Mouse (Mus musculus): ENCODE data around the gene Zbtb42. TPM values are rescaled to one million over a fixed set of nuclear protein-coding genes. Genes with fewer than 3 reads are reported as not detected.

The Zbtb42 gene
- polyA plus RNA-seq, 1 experiment from 2014 or later: 3.5 TPM

DNA sequence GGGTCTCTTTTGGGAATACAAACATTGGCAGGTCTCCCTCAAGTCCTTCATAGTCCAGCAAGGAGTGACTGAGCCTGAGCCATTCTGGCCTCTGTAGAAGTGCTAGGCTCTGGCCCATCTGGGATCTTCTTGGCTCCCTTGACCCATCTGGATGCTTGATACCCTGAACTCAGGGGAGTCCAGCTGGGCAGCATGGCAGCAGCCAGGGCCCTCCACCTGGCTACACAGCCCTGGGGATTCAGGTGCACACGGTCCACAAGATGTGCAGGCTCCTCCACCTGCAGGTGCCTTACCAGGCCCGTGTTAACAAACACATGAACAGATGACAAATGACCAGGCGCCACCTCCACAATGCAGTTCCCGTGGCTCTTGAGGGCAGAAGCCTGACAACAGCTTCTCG lies 14.0 kb upstream of the Zbtb42 start:
- H3K27me3 ChIP-seq (ENCODE audit: control insufficient read depth, insufficient read depth, low read length): no peaks in the 10 kb centered on the region
- H3K36me3 ChIP-seq (ENCODE audit: control insufficient read depth, insufficient read depth, low read length): peaks cover 76% of the 10 kb centered on the region
- no peaks in the 10 kb centered on the region for H3K9me3 ChIP-seq (ENCODE audit: control insufficient read depth, low read length)
- DNase-seq (no peak), ATAC-seq (ENCODE audit: low FRiP score, low TSS enrichment) (no peak)
- no peak overlapping the region for H3K9ac ChIP-seq (replicated peaks; ENCODE audit: low read length)
- 63% methylated on average over 5 of the region's 5 CpGs for WGBS
- peak overlapping the region; percentile 84 for H3K27ac ChIP-seq (replicated peaks; ENCODE audit: low read depth, low read length)
- H3K4me2 ChIP-seq (ENCODE audit: low read length): peak overlapping the region; percentile 36; the same call in 1 of the 2 replicates
- peaks cover 58% of the 10 kb centered on the region for H3K4me1 ChIP-seq (ENCODE audit: control insufficient read depth, insufficient read depth, low read length)
- H3K4me3 ChIP-seq (replicated peaks; ENCODE audit: low read depth, low read length): no peak overlapping the region

DNA sequence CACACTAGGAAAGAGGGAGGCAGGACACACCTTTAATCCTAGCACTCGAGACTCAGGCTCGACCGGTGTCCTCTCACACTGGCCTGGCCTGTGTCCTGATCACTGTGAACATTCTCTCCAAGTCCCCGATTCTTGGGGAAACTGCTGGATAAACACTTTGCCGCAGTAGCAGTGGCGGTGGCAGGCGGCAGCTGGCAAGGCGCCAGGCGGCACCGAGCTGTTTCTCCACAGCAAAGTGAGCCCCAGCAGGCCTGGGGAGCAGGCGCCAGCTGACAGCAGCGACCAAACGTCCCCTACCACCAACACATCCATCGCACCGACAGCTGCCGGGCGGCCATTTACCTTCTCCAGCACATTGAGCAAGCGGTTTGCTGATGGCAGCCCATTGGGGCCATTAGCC lies 13.2 kb upstream of the Zbtb42 start:
- ATAC-seq (ENCODE audit: low FRiP score, low TSS enrichment) (peak; percentile 28; the same call in 1 of the 2 replicates), DNase-seq (peak; percentile 86)
- 35% methylated on average over 18 of the region's 18 CpGs for WGBS
- Histone ChIP-seq H3K4me2 (ENCODE audit: low read length) (peak overlapping the region; percentile 36), H3K4me1 (ENCODE audit: control insufficient read depth, insufficient read depth, low read length) (peaks cover 58% of the 10 kb centered on the region), H3K27ac (replicated peaks; ENCODE audit: low read depth, low read length) (peak overlapping the region; percentile 84), H3K9me3 (ENCODE audit: control insufficient read depth, low read length) (no peaks in the 10 kb centered on the region), H3K27me3 (ENCODE audit: control insufficient read depth, insufficient read depth, low read length) (no peaks in the 10 kb centered on the region), H3K36me3 (ENCODE audit: control insufficient read depth, insufficient read depth, low read length) (peaks cover 76% of the 10 kb centered on the region), H3K4me3 (replicated peaks; ENCODE audit: low read depth, low read length) (no peak overlapping the region), H3K9ac (replicated peaks; ENCODE audit: low read length) (peak overlapping the region; percentile 39; the same call in 1 of the 2 replicates)

DNA sequence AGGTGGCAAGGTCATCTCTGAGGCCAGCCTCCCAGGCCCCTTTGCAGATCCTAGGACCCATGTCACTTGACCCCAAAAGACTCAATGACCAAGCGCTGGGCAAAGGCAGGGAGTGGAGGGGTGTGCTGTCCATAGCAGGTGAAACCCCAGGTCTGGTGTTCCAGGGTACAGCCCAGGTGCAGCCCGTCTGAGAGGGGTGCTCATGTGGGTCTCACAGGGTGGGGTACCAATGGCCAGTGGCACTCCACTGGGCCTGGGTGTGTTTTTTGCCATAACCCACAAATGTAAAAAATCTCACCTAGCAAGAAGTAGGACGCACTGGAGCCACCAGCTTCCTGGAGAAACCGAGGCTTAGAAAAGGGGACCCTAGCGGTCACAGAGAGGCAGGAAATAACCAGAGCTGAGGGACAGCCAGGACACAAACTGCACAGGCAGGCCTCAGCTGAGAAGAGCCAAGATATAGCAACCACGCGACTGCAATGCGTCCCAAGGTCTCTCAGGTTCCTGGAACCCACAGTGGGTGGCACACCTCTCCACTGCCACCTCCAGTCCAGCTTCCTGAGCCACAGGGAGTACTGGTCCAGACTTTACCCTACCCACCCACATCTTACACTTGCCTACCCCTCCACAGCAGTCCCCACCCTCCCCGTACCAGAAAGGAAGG lies 12.6 kb upstream of the Zbtb42 start:
- Histone ChIP-seq H3K36me3 (ENCODE audit: control insufficient read depth, insufficient read depth, low read length) (peaks cover 76% of the 10 kb centered on the region), H3K4me1 (ENCODE audit: control insufficient read depth, insufficient read depth, low read length) (peaks cover 57% of the 10 kb centered on the region), H3K9ac (replicated peaks; ENCODE audit: low read length) (peak overlapping the region; percentile 20; the same call in 1 of the 2 replicates), H3K4me3 (replicated peaks; ENCODE audit: low read depth, low read length) (no peak overlapping the region), H3K4me2 (ENCODE audit: low read length) (peak overlapping the region; percentile 36), H3K9me3 (ENCODE audit: control insufficient read depth, low read length) (no peaks in the 10 kb centered on the region), H3K27ac (replicated peaks; ENCODE audit: low read depth, low read length) (peak overlapping the region; percentile 84), H3K27me3 (ENCODE audit: control insufficient read depth, insufficient read depth, low read length) (no peaks in the 10 kb centered on the region)
- WGBS: 94% methylated on average over 9 of the region's 9 CpGs
- no peak for ATAC-seq (ENCODE audit: low FRiP score, low TSS enrichment)
- no peak for DNase-seq

DNA sequence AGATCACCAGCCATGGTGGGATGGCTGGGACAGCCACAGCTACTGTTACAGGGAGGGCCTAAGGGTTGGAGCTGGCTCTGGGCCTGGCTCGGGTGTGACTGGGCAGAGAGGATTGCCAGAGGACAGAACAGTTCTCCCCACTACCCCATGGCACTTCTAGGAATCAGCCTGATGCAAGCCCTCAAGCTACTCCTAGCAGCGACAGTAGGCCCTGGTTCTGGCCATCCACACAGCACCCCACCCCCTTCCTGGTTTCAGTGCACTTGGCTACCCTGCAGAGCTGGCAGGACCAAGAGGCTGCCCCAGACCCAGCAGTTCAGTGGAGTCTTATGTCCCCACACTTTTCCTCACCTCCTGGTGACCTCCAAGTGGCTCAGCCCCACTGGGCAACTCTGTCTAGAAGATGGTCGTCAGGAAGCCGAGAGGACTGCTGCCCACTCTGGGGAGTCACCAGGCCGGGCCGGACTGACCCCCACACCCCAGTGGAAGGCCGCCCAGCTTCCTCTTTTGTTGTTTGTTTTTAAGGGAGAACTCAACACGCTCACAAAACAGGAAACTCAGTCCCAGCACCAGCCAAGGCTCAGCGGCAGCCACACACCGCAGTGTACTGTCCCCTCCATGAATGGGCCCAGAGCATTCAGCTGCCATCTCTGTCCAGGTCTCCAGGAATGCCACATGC lies 10.9 kb upstream of the Zbtb42 start:
- Histone ChIP-seq H3K9me3 (ENCODE audit: control insufficient read depth, low read length) (no peaks in the 10 kb centered on the region), H3K9ac (replicated peaks; ENCODE audit: low read length) (no peak overlapping the region), H3K4me1 (ENCODE audit: control insufficient read depth, insufficient read depth, low read length) (peaks cover 57% of the 10 kb centered on the region), H3K27me3 (ENCODE audit: control insufficient read depth, insufficient read depth, low read length) (no peaks in the 10 kb centered on the region), H3K36me3 (ENCODE audit: control insufficient read depth, insufficient read depth, low read length) (peaks cover 64% of the 10 kb centered on the region), H3K4me2 (ENCODE audit: low read length) (no peak overlapping the region), H3K4me3 (replicated peaks; ENCODE audit: low read depth, low read length) (no peak overlapping the region), H3K27ac (replicated peaks; ENCODE audit: low read depth, low read length) (peak overlapping the region; percentile 84; the same call in 1 of the 2 replicates)
- DNase-seq: no peak
- WGBS: 88% methylated on average over 10 of the region's 10 CpGs
- ATAC-seq (ENCODE audit: low FRiP score, low TSS enrichment): no peak

DNA sequence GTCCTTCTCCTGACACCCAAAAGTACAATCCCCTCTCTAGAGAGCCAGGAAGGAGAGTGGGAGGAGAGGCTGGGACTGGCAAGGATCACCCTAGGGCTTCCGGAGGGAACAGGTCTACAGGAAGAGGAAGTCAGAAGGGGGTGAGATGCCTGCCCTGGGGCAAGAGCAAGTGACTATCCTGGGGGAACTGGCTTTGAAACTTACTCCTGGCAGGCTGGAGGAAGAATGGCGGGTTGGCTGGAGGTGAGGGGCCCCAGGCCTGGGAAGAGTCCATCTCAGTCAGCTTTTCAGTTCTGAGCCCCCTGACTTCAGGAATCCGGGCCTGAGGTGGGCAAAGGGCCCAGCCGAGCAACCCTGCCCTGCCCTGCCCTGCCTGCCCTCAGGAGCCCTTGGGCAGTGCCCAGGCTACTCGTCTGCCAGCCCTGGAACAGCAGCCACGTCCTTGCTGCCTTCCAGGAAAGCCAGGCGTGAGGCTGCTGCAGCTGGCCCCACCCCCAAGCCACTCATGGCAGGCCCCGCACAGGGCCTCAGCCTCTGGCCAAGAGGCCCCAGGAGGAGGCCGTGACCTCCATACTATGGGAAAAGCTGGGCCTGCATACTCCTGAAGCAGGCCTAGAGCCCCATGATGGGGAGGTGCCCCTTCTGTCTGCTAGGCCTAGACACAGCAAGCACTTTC lies 7.8 kb upstream of the Zbtb42 start:
- 50% methylated on average over 9 of the region's 9 CpGs for WGBS
- H3K27ac ChIP-seq (replicated peaks; ENCODE audit: low read depth, low read length): no peak overlapping the region
- no peaks in the 10 kb centered on the region for H3K27me3 ChIP-seq (ENCODE audit: control insufficient read depth, insufficient read depth, low read length)
- DNase-seq (no peak), ATAC-seq (ENCODE audit: low FRiP score, low TSS enrichment) (no peak)
- no peak overlapping the region for H3K9ac ChIP-seq (replicated peaks; ENCODE audit: low read length)
- no peak overlapping the region for H3K4me2 ChIP-seq (ENCODE audit: low read length)
- H3K4me1 ChIP-seq (ENCODE audit: control insufficient read depth, insufficient read depth, low read length): peaks cover 41% of the 10 kb centered on the region
- H3K4me3 ChIP-seq (replicated peaks; ENCODE audit: low read depth, low read length): no peak overlapping the region
- no peaks in the 10 kb centered on the region for H3K9me3 ChIP-seq (ENCODE audit: control insufficient read depth, low read length)
- H3K36me3 ChIP-seq (ENCODE audit: control insufficient read depth, insufficient read depth, low read length): peaks cover 54% of the 10 kb centered on the region

GRCm38 (mm10) chr12:112671891-112672290 lies 6.7 kb upstream of the Zbtb42 start:
- Histone ChIP-seq H3K4me1 (ENCODE audit: control insufficient read depth, insufficient read depth, low read length) (peaks cover 32% of the 10 kb centered on the region), H3K9me3 (ENCODE audit: control insufficient read depth, low read length) (no peaks in the 10 kb centered on the region), H3K9ac (replicated peaks; ENCODE audit: low read length) (no peak overlapping the region; the same call in 1 of the 2 replicates), H3K36me3 (ENCODE audit: control insufficient read depth, insufficient read depth, low read length) (peaks cover 46% of the 10 kb centered on the region), H3K4me3 (replicated peaks; ENCODE audit: low read depth, low read length) (0 out of 2 replicates have a peak overlapping the region, but pooled peaks have one; percentile 4), H3K27me3 (ENCODE audit: control insufficient read depth, insufficient read depth, low read length) (no peaks in the 10 kb centered on the region), H3K27ac (replicated peaks; ENCODE audit: low read depth, low read length) (no peak overlapping the region), H3K4me2 (ENCODE audit: low read length) (peak overlapping the region; percentile 95)
- WGBS: 82% methylated on average over 7 of the region's 7 CpGs
- no peak for ATAC-seq (ENCODE audit: low FRiP score, low TSS enrichment)
- DNase-seq: no peak

DNA sequence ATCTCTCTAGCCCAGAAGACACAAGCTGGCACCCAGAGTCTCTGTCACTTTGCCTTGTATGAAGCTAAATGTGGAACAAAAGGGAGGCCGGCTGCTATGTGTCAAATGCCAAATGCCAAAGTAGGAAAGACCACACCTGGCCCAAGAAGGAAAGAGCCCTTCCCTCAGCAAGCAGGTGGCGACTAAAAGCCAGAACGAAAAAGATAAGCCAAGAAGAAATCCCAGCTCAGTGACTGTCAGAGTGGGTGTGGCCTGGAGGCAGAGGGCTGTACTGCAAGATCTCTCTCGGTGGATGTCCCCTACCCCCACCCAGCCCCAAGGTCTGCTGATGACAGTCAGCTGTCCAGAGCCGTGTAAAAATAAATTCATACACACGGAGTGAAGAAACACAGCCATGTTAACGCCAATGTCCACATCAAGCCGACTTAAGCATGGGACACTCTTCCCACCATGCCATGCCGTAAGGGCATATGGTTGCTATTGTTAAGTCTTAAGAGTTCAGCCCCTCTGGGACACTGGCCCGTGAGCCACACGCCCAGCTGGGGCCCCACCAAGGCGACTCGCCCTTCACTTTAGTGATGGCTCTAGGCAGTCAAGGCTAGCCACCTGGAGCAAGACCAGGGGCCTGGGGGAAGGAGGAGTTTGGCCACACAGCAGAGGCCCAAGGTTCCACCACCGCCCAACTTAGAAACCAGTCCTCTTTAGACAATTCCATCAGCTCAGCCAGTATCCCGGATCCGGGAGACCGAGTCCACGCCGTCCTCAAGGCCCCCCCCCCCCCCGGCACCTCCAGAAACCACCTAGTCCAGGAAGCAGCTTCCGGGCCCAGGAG lies 5.7 kb upstream of the Zbtb42 start:
- peak overlapping the region; percentile 94 for H3K27ac ChIP-seq (replicated peaks; ENCODE audit: low read depth, low read length)
- no peaks in the 10 kb centered on the region for H3K9me3 ChIP-seq (ENCODE audit: control insufficient read depth, low read length)
- peak overlapping the region; percentile 95 for H3K4me2 ChIP-seq (ENCODE audit: low read length)
- H3K4me3 ChIP-seq (replicated peaks; ENCODE audit: low read depth, low read length): peak overlapping the region; percentile 94
- H3K9ac ChIP-seq (replicated peaks; ENCODE audit: low read length): peak overlapping the region; percentile 97
- peak; percentile 68 for DNase-seq
- peak; percentile 42; the same call in 1 of the 2 replicates for ATAC-seq (ENCODE audit: low FRiP score, low TSS enrichment)
- H3K36me3 ChIP-seq (ENCODE audit: control insufficient read depth, insufficient read depth, low read length): peaks cover 36% of the 10 kb centered on the region
- WGBS: 4% methylated on average over 21 of the region's 21 CpGs
- H3K4me1 ChIP-seq (ENCODE audit: control insufficient read depth, insufficient read depth, low read length): peaks cover 32% of the 10 kb centered on the region
- H3K27me3 ChIP-seq (ENCODE audit: control insufficient read depth, insufficient read depth, low read length): peaks cover 2% of the 10 kb centered on the region; the same call in 1 of the 2 replicates

GRCm38 (mm10) chr12:112673576-112674091 lies 5.0 kb upstream of the Zbtb42 start:
- under 1% methylated on average over 57 of the region's 68 CpGs for WGBS
- ATAC-seq (ENCODE audit: low FRiP score, low TSS enrichment) (peak; percentile 19; the same call in 1 of the 2 replicates), DNase-seq (peak; percentile 71)
- H3K27ac ChIP-seq (replicated peaks; ENCODE audit: low read depth, low read length): peak overlapping the region; percentile 94
- H3K4me1 ChIP-seq (ENCODE audit: control insufficient read depth, insufficient read depth, low read length): peaks cover 36% of the 10 kb centered on the region
- peak overlapping the region; percentile 97 for H3K9ac ChIP-seq (replicated peaks; ENCODE audit: low read length)
- no peaks in the 10 kb centered on the region for H3K9me3 ChIP-seq (ENCODE audit: control insufficient read depth, low read length)
- peak overlapping the region; percentile 94 for H3K4me3 ChIP-seq (replicated peaks; ENCODE audit: low read depth, low read length)
- H3K27me3 ChIP-seq (ENCODE audit: control insufficient read depth, insufficient read depth, low read length): peaks cover 4% of the 10 kb centered on the region; the same call in 1 of the 2 replicates
- H3K36me3 ChIP-seq (ENCODE audit: control insufficient read depth, insufficient read depth, low read length): peaks cover 29% of the 10 kb centered on the region
- peak overlapping the region; percentile 95 for H3K4me2 ChIP-seq (ENCODE audit: low read length)
